Mouse (Mus musculus): ENCODE results near the gene Adat2.

Adat2 gene

GRCm38 (mm10) chr10:13596073-13596472, 43.4 kb downstream of the Adat2 start:
- in situ Hi-C loops (cut with MseI, MboI): no loop called here

- in situ Hi-C loops (cut with MseI, MboI): no loop called here
Measured at GRCm38 (mm10) chr10:13596866-13597265, 44.2 kb downstream of the Adat2 start.

GRCm38 (mm10) chr10:13597491-13597890, 44.8 kb downstream of the Adat2 start:
- in situ Hi-C loops (cut with MseI, MboI): no loop called here

GRCm38 (mm10) chr10:13600926-13601325, 48.2 kb downstream of the Adat2 start:
- in situ Hi-C loops (cut with MseI, MboI): no loop called here

Measured in mouse trophoblast stem cell (cell line).